Mouse (Mus musculus) G1E (cell line): ENCODE measurements around the gene Prss22.

ENCODE experiments used
- CTCF ChIP-seq: IDR thresholded peaks from 2 replicates; pipeline ENCODE4 v1.5.1; 2012; ENCODE audit warnings: low read depth, low read length, inconsistent platforms, mixed read lengths
- GATA1 ChIP-seq: IDR thresholded peaks from 2 replicates; pipeline ENCODE4 v1.6.1; 2012; ENCODE audit warnings: borderline replicate concordance, low read length, inconsistent platforms, mixed read lengths
- GATA2 ChIP-seq: IDR thresholded peaks from 2 replicates; pipeline ENCODE4 v1.6.1; 2012; ENCODE audit warnings: low read depth, low read length, inconsistent platforms, borderline replicate concordance
- POLR2AphosphoS5 ChIP-seq: IDR thresholded peaks from 2 replicates; pipeline ENCODE4 v1.6.1; 2012; ENCODE audit warnings: low read depth, low read length, inconsistent platforms; ENCODE audit not compliant: insufficient replicate concordance
- TAL1 ChIP-seq: conservative IDR thresholded peaks from 2 replicates; pipeline ENCODE4 v1.6.1; 2012; ENCODE audit warnings: low read depth, low read length, inconsistent platforms, mixed read lengths

DNA sequence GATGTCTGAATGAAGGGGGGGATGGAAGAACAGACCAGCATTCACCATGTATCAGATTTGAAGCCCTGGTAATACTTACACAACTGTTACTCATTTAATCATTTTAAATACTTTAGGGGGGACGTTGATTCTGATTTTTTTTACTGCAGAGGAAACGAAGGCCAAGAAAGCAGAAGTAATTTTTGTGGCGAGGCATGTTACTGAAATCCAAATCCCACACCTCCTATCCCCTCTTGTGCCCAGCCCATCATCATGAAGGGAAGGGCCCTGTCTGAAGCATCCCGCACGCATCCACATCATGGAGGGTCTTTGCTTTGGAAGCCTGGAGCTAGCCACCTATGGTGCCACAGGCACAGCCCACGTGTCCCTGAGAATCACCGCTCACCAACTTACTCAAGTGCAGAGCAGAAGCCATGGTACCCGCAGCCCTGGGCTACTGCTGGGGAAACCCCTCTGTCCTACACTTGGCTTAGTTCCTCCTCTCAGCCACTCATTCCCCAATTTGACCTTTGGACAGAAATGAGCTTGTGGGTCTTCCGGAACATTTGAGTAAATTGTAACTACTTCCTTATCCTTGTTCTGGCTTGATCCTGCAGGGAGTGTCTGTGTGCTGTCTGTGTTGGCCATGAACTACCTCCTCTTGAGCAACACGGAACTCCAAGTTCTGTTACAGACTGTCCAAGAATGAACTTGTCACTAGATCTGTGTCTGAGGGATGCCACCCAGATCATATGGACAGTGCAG lies 31.1 kb downstream of the Prss22 start:
- TF ChIP-seq CTCF (no peak), TAL1 (no peak), GATA1 (no peak), POLR2AphosphoS5 (no peak), GATA2 (no peak)
